Mouse (Mus musculus) kidney, postnatal 14 days (tissue): ENCODE results near the gene Tas2r134.
A peak's percentile ranks its signal among the peaks of the same experiment; 100 is the strongest.

Experiments
- DNase-seq: peaks from one replicate; pipeline ENCODE4 v3.0.0; 2022; ENCODE audit warnings: mixed read lengths

Tas2r134 gene

GRCm38 (mm10) chr2:51657684-51658083 is 30.4 kb downstream of the Tas2r134 start:
- DNase-seq = peak; percentile 37

- no peak for DNase-seq
Measured at GRCm38 (mm10) chr2:51658288-51658687, 31.0 kb downstream of the Tas2r134 start.

- peak; percentile 56 for DNase-seq
Measured at GRCm38 (mm10) chr2:51674321-51674720, 47.0 kb downstream of the Tas2r134 start.
